Mouse (Mus musculus) cerebellum, postnatal 10 days (tissue): ENCODE measurements at regions not wholly inside any gene's neighbourhood (a gene's known extent, or its start where the extent isn't known, plus 50 kb on each side); places are given as distances from the start of the nearest gene placed in this dataset.

ENCODE experiments used
- DNase-seq, 2 experiments: peaks; one replicate each; pipeline ENCODE4 v3.0.0; 2021; ENCODE audit warnings: mixed read lengths in 2 of 2

GRCm38 (mm10) chr13:31168854-31169253, 194.8 kb downstream of the Gm5447 start:
- DNase-seq: no peak

- DNase-seq: no peak
These were observed 197.7 kb downstream of the Gm5447 start for GRCm38 (mm10) chr13:31171751-31172150.

GRCm38 (mm10) chr13:31172580-31172979, 198.6 kb downstream of the Gm5447 start:
- DNase-seq: no peak

GRCm38 (mm10) chr13:31177999-31178783, 204.2 kb downstream of the Gm5447 start:
- no peak for DNase-seq

GRCm38 (mm10) chr13:31178964-31179363, 205.0 kb downstream of the Gm5447 start:
- DNase-seq: peak in 1 of 2 experiments; percentile 17

- peak; percentile 60 to 77 for DNase-seq
These were observed 205.5 kb downstream of the Gm5447 start for GRCm38 (mm10) chr13:31179407-31180001.

GRCm38 (mm10) chr13:31181530-31181929, 207.5 kb downstream of the Gm5447 start:
- DNase-seq: no peak

GRCm38 (mm10) chr13:31184845-31185834, 211.1 kb downstream of the Gm5447 start:
- DNase-seq: no peak

- DNase-seq: no peak
These were observed 213.0 kb downstream of the Gm5447 start for GRCm38 (mm10) chr13:31186805-31187589.

GRCm38 (mm10) chr13:31189116-31189515, 215.1 kb downstream of the Gm5447 start:
- DNase-seq: no peak

GRCm38 (mm10) chr13:31190036-31190435, 216.0 kb downstream of the Gm5447 start:
- no peak for DNase-seq

GRCm38 (mm10) chr13:31191344-31192139, 217.5 kb downstream of the Gm5447 start:
- DNase-seq: no peak

- no peak for DNase-seq
These were observed 221.0 kb downstream of the Gm5447 start for GRCm38 (mm10) chr13:31194971-31195370.

GRCm38 (mm10) chr13:31196546-31196945, 222.5 kb downstream of the Gm5447 start:
- no peak for DNase-seq

- no peak for DNase-seq
These were observed 223.6 kb downstream of the Gm5447 start for GRCm38 (mm10) chr13:31197593-31197992.

- DNase-seq: no peak
These were observed 225.4 kb downstream of the Gm5447 start for GRCm38 (mm10) chr13:31199384-31199783.

- DNase-seq: no peak
These were observed 230.1 kb downstream of the Gm5447 start for GRCm38 (mm10) chr13:31204068-31204467.

- DNase-seq: no peak
These were observed 232.4 kb downstream of the Gm5447 start for GRCm38 (mm10) chr13:31206381-31206780.

GRCm38 (mm10) chr13:31207709-31208108, 233.7 kb downstream of the Gm5447 start:
- DNase-seq: peak; percentile 64 to 67

- no peak for DNase-seq
These were observed 249.0 kb downstream of the Gm5447 start for GRCm38 (mm10) chr13:31223016-31223415.

GRCm38 (mm10) chr13:31240546-31240945, 266.5 kb downstream of the Gm5447 start:
- DNase-seq: no peak
